Mouse (Mus musculus) lung, postnatal 0 days (tissue): ENCODE measurements around the gene Cd3e.

ENCODE experiments used
- CTCF ChIP-seq: IDR thresholded peaks from 2 replicates; pipeline ENCODE4 v1.5.1; 2016; ENCODE audit warnings: antibody characterized with exemption, mild to moderate bottlenecking
- EP300 ChIP-seq: IDR thresholded peaks from 2 replicates; pipeline ENCODE4 v1.6.1; 2016; ENCODE audit warnings: antibody characterized with exemption, mild to moderate bottlenecking, control low read depth

- TF ChIP-seq CTCF (no peak), EP300 (no peak)
Measured at GRCm38 (mm10) chr9:44977813-44978212, 31.6 kb downstream of the Cd3e start.
